Mouse (Mus musculus) liver, adult 2 months (tissue): ENCODE measurements around the gene Plrg1. TPM values are rescaled to one million over a fixed set of nuclear protein-coding genes. Genes with fewer than 3 reads are reported as not detected.

ENCODE experiments used
- DNase-seq: peaks from one replicate; pipeline ENCODE4 v3.0.0-alpha.2; 2011; ENCODE audit warnings: low read depth, low spot score; ENCODE audit errors: extremely low read depth
- H3K27ac ChIP-seq: fragments of 200-500 bp; replicated peaks from 2 replicates; pipeline ENCODE4 v1.5.1; 2012; ENCODE audit warnings: low read depth, mild to moderate bottlenecking, control low read depth, inconsistent platforms, low read length; ENCODE audit not compliant: insufficient read depth
- H3K27me3 ChIP-seq: fragments of 200-500 bp; 2 replicates; pipeline ENCODE4 v1.6.1; 2012; ENCODE audit warnings: mild to moderate bottlenecking, moderate library complexity, low read length, inconsistent platforms; ENCODE audit not compliant: control insufficient read depth, insufficient read depth
- H3K36me3 ChIP-seq: fragments of 200-500 bp; 2 replicates; pipeline ENCODE4 v1.6.1; 2012; ENCODE audit warnings: low read length, inconsistent platforms; ENCODE audit not compliant: control insufficient read depth, insufficient read depth
- H3K4me1 ChIP-seq: fragments of 200-500 bp; 2 replicates; pipeline ENCODE4 v1.6.1; 2011; ENCODE audit warnings: low read length; ENCODE audit not compliant: control insufficient read depth, insufficient read depth
- H3K4me3 ChIP-seq: fragments of 200-500 bp; 2 replicates; pipeline ENCODE4 v1.5.1; 2011; ENCODE audit warnings: low read depth, mild to moderate bottlenecking, control low read depth, low read length, moderate library complexity; ENCODE audit not compliant: insufficient read depth
- H3K79me2 ChIP-seq: fragments of 200-500 bp; 2 replicates; pipeline ENCODE4 v1.6.1; 2012; ENCODE audit warnings: inconsistent platforms, mild to moderate bottlenecking, low read length, moderate library complexity; ENCODE audit not compliant: control insufficient read depth, insufficient read depth
- H3K9ac ChIP-seq: fragments of 200-500 bp; 2 replicates; pipeline ENCODE4 v1.6.1; 2012; ENCODE audit warnings: low read depth, mild to moderate bottlenecking, control low read depth, inconsistent platforms, low read length
- CTCF ChIP-seq: fragments of 200-500 bp; IDR thresholded peaks from 2 replicates; pipeline ENCODE4 v1.5.1; 2011; ENCODE audit warnings: low read depth, low read length, control low read depth
- POLR2A ChIP-seq: fragments of 200-500 bp; IDR thresholded peaks from 2 replicates; pipeline ENCODE4 v1.6.1; 2011; ENCODE audit warnings: low read length, control low read depth; ENCODE audit not compliant: insufficient read depth; ENCODE audit errors: extremely low read depth
- WGBS: fragments of 180-500 bp; shearing (Covaris S2); methylation state at CpG from one replicate; pipeline ENCODE4 v1.1.7; 2018; 5-methylcytosine and 5-hydroxymethylcytosine counted together
- polyA plus RNA-seq: library from polyadenylated mRNA; depleted of rRNA; stranded (reverse); fragments of >200 nt; gene quantifications from 2 replicates; pipeline ENCODE4 v1.2.3, GENCODE M21; 2012; rRNA removed
- total RNA-seq: library from RNA; depleted of rRNA; stranded (reverse); fragments of >200 nt; gene quantifications from 2 replicates; pipeline ENCODE4 v1.2.3, GENCODE M21; 2014; rRNA removed

Gene Plrg1
- 34.1 and 35.1 TPM in 2 replicates for total RNA-seq
- 20.7 and 21.8 TPM in 2 replicates for polyA plus RNA-seq

DNA sequence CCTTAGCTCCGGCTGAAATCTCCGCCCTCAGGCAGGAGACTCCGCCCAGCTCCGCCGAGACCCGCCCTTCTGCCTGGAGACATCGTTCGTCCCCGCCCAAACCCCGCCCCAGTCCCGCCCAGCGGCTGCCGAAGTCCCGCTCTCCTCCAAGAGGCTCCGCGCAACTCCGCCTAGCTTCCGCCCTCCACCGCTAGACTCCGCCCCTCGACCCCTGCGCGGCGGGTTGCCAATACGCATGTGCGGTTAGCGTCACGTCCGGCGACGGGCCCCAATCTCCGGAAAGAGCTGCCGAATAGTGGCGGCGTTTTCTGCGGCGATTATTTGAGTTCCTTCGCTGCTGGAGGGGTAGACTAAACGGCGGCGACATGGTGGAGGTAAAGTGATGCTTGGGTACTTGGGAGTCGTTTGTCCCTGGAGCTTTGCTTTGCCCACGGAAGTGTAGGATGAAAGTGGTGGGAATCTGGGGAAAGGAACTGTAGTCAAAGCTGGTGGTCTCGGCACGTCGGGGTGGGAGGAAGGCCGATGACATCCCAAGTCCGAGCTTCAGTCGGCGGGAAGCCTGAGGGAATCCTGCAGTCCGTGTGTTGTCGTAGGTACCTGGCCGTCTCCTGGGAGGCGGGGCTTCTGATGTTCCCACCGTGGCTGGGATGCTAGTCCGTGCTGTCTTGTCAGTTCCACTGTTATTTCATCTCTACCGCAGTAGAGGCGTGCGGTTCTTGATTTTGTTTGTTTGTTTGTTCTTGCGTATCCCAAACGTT, at the start of gene Plrg1:
Gene Plrg1, plus strand, starts transcription at position 242 of the 758 bp plus-strand sequence.
- peak within 1 kb of the TSS; percentile 43 for H3K27ac ChIP-seq
- H3K4me3 ChIP-seq, result peak within 1 kb of the TSS; percentile 90
- H3K9ac ChIP-seq, result peak within 1 kb of the TSS; percentile 71
- WGBS, result under 1% methylated on average over 60 of the region's 61 CpGs
- no peak for TF ChIP-seq CTCF
- TF ChIP-seq POLR2A, result 0 out of 2 replicates have a peak, but pooled peaks have one; percentile 38
- peaks cover 8% of the 10 kb centered on the region; the same call in 1 of the 2 replicates for H3K79me2 ChIP-seq
- DNase-seq, result peak; percentile 86
- no peaks in the 10 kb centered on the region for H3K27me3 ChIP-seq
- peaks cover 17% of the 10 kb centered on the region; the same call in 1 of the 2 replicates for H3K36me3 ChIP-seq
- H3K4me1 ChIP-seq, result peaks cover 25% of the 10 kb centered on the region

DNA sequence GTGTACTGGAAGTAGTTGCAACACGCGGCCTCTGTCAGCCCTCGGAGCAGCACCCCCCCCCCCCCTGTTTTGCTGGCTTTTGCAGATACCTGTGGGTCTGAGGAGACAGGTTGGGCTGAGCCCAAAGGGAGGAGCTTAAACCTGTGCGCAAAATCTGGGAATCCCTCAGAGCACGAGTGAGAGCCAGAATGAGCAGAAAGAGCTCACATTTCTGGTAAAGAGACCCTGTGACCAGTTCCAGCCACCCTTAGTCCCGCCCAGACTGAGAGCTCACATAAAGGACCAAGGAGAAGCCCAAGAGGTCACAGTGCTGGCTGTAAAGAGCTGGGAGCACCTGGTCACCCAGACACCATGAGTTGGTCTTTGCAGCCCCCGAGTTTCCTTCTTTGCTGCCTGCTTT, 47.8 kb upstream of the Plrg1 start, which contains the start of gene Fgg:
Gene Fgg, plus strand, starts transcription at position 168 of the 400 bp plus-strand sequence.
- 14% methylated on average over 7 of the region's 7 CpGs for WGBS
- Histone ChIP-seq H3K9ac (peak within 1 kb of the TSS; percentile 70), H3K79me2 (no peaks in the 10 kb centered on the region; the same call in none of the 2 replicates), H3K4me3 (peak within 1 kb of the TSS; percentile 82), H3K27me3 (no peaks in the 10 kb centered on the region), H3K4me1 (peaks cover 12% of the 10 kb centered on the region), H3K27ac (peak within 1 kb of the TSS; percentile 97), H3K36me3 (peaks cover 37% of the 10 kb centered on the region)
- TF ChIP-seq CTCF, result no peak
- peak; percentile 98 for TF ChIP-seq POLR2A
- DNase-seq, result peak; percentile 100

DNA sequence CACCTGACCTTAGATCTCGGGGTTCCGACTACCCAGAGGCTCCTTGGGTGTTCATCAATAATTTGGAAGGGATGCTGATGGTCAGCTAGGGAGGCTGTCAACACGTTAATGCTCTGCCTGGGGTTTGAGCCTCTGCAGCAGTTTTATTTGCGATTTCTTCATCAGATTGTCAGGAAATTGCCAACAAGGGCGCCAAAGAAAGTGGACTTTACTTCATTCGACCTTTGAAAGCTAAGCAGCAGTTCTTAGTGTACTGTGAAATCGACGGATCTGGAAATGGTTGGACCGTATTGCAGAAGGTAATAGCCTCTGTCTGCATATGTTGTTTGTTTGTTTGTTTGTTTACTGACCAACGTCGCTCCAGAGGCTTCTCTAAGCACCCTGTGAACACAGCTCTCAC, 45.0 kb upstream of the Plrg1 start:
- DNase-seq, result peak; percentile 95
- Histone ChIP-seq H3K4me1 (peaks cover 6% of the 10 kb centered on the region; the same call in 1 of the 2 replicates), H3K27me3 (no peaks in the 10 kb centered on the region), H3K4me3 (peak overlapping the region; percentile 82), H3K9ac (peak overlapping the region; percentile 83), H3K27ac (peak overlapping the region; percentile 97), H3K79me2 (no peaks in the 10 kb centered on the region; the same call in none of the 2 replicates), H3K36me3 (peaks cover 54% of the 10 kb centered on the region)
- TF ChIP-seq CTCF (no peak), POLR2A (peak; percentile 32; the same call in 1 of the 2 replicates)
- 19% methylated on average over 11 of the region's 11 CpGs for WGBS

DNA sequence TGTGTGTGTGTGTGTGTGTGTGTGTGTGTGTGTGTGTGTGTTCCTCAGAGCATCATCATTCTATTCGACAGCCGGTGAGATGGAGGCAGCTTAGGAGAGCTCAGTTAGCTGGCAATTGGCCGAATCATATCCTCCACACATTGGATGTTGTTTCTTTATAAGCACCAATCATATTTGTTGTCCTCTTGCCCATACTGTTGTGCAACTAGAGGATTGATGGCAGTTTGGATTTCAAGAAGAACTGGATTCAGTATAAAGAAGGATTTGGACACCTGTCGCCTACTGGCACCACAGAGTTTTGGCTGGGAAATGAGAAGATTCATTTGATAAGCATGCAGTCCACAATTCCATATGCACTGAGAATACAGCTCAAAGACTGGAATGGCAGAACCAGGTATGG, 44.2 kb upstream of the Plrg1 start:
- Histone ChIP-seq H3K9ac (peak overlapping the region; percentile 83), H3K4me3 (peak overlapping the region; percentile 82), H3K36me3 (peaks cover 54% of the 10 kb centered on the region), H3K27me3 (no peaks in the 10 kb centered on the region), H3K79me2 (no peaks in the 10 kb centered on the region; the same call in none of the 2 replicates), H3K27ac (peak overlapping the region; percentile 97), H3K4me1 (peaks cover 6% of the 10 kb centered on the region; the same call in 1 of the 2 replicates)
- peak; percentile 98 for DNase-seq
- 15% methylated on average over 4 of the region's 4 CpGs for WGBS
- TF ChIP-seq CTCF, result no peak
- 0 out of 2 replicates have a peak, but pooled peaks have one; percentile 11 for TF ChIP-seq POLR2A

DNA sequence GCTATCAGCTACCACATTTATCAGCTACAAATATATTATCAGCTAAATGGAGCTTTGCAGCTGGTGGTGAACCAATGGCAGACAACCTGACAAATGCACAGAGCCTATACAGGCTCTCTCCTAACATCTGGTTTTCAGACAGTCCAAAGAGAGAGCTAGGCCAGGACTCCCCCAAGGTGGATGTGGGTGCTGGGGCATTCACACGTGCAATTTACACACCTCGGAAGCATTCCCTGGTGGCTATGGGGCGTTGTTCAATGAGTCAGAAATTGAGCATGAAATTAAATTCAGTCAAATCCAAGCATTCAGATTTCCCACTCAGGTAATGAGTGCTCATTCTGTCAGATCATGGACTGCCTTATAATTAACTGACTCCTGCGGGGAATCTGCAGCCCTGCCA, 43.8 kb upstream of the Plrg1 start:
- TF ChIP-seq POLR2A, result no peak
- no peak for TF ChIP-seq CTCF
- no peak for DNase-seq
- H3K9ac ChIP-seq, result peak overlapping the region; percentile 58
- no peaks in the 10 kb centered on the region; the same call in none of the 2 replicates for H3K79me2 ChIP-seq
- peak overlapping the region; percentile 60 for H3K27ac ChIP-seq
- 18% methylated on average over 4 of the region's 4 CpGs for WGBS
- H3K4me3 ChIP-seq, result peak overlapping the region; percentile 82
- no peaks in the 10 kb centered on the region for H3K27me3 ChIP-seq
- H3K4me1 ChIP-seq, result peaks cover 6% of the 10 kb centered on the region; the same call in 1 of the 2 replicates
- H3K36me3 ChIP-seq, result peaks cover 54% of the 10 kb centered on the region
